Mouse (Mus musculus) heart, postnatal 36 days (tissue): ENCODE data around the gene Rhbdl1. TPM values are rescaled to one million over a fixed set of nuclear protein-coding genes. Genes with fewer than 3 reads are reported as not detected.
A peak's percentile ranks its signal among the peaks of the same experiment; 100 is the strongest.

Experiments used
- DNase-seq, 2 experiments: peaks; one replicate each; pipeline ENCODE4 v3.0.0; 2021 to 2022
- intact Hi-C: fragments of 180-260 bp; cut with DNase I; formaldehyde crosslinking; loops from one replicate; pipeline ENCODE4 v1.15.1; 2025
- total RNA-seq, 2 experiments: library from RNA; stranded (reverse); gene quantifications; 2 replicates each; pipeline ENCODE4 v1.2.3; 2021

The Rhbdl1 gene
- total RNA-seq, 2 experiments from 2014 or later = 1.4 to 1.9 TPM

DNA sequence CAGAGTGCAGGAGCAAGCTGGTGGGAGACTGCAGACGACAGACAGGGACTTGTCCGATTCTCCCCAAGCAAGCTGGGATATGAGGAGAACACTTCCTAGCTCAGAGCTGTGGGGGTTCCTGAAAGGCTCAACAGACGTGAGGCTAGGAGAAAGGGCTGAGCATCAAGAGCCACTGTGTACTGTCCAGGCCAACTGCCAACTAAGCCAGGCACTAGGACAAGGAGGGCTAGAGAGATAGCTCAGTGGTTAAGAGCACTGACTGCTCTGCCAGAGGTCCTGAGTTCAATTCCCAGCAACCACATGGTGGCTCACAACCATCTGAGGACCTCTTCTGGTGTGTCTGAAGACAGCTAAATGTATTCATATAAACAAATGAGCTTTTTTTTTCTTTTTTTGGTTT, 5.4 kb upstream of the Rhbdl1 start:
- no peak for DNase-seq
- intact Hi-C loops = no loop called here

DNA sequence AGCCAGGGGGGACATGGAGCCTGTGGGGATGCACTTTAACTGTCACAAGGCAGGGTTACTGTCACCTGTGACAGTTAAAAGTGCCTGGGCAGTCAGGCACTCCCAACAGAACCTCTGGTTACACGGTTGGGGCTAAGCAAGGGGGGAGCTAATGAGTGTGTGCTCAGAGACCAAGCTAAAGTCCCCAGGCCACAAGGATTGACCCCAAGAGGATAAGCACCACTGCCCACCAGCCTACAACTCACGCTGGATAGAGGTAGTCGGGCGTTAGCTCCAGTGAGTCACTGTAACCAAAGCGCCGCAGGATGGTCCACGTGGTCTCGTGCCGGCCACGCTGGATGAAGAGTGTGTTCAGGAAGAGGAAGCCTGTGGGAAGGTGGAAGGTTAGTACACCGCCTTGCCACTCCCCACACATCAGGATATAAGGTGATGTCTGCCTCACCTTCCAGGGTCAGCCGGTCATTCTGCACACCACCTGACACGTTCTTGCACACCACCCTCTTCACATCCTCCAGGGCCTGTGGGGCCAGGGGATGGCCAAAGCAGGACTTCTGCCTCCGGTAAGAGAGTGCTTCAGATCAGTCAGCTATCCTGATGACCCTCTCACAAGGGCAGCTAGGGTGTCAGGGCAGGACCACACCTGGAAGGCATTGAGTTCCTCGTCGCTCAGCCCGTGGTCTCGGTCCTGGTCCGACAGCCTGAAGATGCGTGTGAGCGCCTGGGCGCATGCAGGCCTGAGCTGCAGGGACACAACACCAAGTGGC, 4.2 kb upstream of the Rhbdl1 start, which contains the start of gene Gm20683:
TSS of gene Gm20683 (minus strand) at position 647 of the 764 bp plus-strand sequence.
- intact Hi-C loops = no loop called here
- DNase-seq = no peak

DNA sequence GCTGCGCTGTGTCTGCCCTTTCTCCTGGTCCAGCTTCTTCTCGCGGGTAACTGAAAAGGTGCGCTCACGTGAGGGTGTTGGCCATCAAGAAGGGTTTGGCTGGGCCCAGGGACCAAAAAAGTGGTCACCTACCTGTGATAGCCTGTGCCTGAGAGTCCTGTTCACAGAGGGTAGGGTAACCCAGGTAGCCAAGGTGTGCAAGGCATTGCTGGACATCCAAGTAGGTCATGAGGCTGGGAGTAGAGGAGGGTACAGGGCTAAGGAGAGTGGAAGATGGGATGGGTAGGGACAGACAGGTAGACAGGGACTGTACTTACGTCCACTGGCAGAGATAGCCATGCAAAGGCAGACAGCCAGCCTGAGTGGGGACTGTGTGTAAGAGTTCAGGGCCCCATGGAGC, 3.4 kb upstream of the Rhbdl1 start:
- intact Hi-C loops = no loop called here
- no peak for DNase-seq

DNA sequence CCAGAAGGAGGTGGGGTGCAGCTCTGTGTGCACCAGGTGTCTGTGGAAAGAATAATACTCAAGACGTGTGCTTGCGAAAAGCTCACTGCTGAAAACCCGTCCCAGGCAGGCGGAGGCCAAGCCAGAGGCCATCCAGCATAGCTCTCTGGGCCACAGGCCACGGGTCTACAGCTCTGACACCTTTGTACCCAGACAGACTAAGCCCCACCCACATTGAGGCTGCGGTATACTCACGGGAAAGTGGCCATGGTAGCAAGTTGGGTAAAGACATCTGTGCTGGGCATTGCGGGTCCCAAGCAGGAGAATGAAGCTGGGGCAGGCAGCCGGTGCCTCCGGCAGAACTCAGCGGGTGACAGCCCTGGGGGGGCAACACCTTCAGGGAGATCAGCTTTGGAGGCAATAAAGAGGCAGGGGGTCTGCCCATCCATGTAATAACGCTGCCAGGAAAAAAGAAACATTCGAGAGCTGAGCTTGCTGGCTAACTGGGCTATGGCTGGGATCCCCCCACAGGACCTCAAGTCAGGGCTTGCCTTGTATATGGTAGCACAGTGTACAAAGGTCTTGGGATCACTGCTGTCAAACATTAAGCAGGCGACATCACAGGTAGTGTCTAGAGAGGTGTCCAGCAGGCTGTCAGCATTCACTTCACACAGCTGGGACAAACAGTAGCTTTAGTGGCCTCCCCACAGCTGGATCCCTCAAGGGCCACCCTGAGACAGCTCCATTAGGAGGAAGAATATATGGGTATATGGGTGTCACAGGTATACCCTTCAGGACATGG, 2.5 kb upstream of the Rhbdl1 start:
- no peak for DNase-seq
- intact Hi-C loops = no loop called here

DNA sequence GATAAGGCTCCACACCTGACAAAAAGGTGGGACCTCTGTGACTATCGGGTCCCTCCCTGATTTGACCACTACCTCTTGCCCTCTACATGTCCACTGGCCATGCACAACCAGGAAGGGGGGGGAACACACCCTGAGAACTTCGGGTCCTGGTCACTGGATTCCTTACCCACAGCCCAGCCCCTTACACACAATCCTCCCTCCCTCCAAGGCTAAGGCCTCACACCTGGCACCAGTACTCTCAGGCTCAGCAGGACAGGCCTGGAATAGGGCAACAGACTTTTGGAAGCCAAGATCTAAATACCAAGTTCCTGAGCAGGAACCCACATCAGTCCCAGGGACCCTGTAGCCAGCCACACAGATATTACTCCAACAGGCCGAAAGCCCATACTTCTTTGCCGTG, 1.8 kb upstream of the Rhbdl1 start:
- no peak for DNase-seq
- intact Hi-C loops = no loop called here

DNA sequence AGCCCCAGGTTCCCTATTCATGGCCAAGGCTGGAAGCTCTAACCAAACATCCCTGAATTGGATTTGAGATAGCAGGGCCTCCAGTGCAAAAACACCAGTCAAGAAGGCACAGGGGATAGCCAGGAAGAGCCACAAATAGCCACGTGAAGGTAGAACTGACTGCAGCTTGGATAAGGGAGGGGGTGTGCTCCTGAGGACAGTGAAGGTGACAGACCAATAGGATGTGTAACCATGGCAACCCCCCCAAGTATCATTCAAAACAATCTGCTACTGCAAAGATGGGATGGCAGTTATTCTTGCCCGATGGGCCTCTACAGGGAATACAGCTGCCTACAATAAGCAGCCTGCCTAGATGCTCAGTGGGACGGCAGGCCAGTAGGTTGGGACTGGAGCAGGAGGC, 438 bp upstream of the Rhbdl1 start:
- intact Hi-C loops = no loop called here

DNA sequence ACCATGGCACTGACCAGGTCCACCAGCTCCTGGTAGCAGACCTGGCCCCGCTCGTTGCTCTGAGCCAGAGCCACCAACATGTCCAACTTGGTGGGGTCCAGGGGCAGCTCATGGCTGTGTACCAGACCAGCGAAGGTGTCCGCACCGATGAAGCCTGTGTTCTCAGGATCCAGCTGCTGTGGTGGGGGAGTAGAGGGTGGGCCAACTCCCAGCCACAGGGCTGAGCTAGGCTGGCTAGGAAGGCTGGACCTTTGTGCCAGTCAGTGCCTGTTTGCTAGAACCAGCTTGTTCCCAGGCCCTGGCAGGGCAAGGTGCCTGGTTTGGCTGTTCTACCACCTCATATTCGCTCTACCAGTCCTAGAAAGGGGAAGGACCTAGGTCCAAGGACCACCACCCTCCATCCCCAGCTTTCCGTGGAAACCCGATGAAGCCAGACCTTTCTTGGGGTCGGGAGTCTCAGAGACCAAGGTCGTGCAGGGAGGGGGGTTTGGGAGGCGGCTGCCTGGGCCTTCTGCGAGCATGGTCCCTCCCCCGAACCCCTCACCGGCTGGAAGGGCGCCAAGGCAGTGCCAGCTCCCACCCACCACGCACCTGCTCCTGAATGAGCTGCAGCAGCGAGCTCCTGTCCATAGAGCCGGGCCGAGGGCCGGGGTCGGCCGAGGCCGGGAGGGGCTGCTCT, 559 bp downstream of the Rhbdl1 start:
- intact Hi-C loops = no loop called here
- peak in 1 of 2 experiments; percentile 27 for DNase-seq

More for the DNA sequence above, 438 bp upstream of the Rhbdl1 start:
- no peak for DNase-seq

DNA sequence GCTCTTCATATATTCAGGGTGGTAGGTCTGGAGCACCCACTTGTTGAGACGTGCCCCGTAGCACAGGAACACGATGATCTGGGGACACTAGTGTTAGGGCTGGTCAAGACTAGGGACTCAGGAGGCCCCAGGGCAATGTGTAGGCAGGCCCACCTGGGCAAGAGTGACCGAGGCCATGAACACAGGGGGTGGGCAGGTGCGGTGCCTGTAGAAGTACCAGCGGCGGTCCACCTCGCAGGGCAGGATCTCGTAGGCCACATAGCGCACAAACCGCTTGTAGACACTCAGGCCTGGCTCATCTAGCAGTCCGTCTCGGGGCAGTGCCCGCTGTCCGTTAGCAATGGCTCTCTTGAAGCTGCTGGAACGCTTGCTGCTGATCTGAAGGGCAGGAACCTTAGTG, 1.3 kb downstream of the Rhbdl1 start:
- intact Hi-C loops = no loop called here
- DNase-seq = no peak

DNA sequence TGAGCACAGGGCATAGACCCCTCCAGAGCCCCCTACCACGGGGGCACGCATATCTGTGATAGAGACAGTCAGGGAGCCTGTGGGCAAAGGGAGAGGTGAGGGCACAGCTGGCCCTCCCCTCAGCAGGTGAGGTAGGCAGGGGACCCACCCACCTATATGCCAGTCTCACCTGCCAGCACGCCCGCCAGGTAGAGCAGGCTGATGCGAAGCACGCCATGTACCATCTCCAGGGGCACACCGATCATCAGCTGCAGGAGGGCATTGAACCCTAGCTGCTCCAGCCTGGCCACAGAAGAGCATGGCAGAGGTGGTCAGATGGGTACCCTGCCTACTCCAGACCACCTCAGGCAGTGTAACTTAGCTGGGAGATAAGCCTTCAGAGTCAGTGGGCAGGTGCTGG, 1.8 kb downstream of the Rhbdl1 start:
- intact Hi-C loops = no loop called here
- no peak for DNase-seq

DNA sequence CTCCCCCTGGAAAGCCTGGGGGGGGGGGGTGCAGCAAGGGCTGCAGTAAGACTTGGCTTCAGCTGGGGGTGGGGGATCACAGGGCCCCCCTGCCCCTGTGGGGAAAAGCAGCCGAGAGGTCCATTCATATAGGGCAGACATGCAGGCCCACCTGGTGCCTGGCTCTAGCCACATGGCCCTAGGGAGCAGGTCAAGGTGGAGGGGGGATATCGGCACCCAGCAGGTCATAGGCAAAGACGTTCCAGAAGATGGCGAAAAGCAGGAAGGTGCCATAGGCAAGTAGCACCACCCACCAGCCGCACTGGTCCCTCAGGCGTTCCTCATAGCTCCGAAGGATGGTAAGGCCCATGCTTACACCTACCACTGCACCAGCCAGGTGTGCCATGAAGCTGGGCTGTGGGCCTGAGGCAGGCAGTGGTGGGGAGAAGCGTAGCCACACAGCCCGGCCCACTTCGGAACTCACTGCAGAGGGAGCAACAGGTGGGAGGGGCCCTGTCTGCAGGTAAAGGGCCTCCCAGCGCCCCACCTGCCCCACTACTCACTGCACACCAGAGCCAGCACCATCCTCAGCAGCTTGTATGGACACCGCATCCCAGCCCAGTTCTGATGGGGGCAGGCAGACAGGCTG, 2.4 kb downstream of the Rhbdl1 start:
- DNase-seq = no peak
- intact Hi-C loops = no loop called here

DNA sequence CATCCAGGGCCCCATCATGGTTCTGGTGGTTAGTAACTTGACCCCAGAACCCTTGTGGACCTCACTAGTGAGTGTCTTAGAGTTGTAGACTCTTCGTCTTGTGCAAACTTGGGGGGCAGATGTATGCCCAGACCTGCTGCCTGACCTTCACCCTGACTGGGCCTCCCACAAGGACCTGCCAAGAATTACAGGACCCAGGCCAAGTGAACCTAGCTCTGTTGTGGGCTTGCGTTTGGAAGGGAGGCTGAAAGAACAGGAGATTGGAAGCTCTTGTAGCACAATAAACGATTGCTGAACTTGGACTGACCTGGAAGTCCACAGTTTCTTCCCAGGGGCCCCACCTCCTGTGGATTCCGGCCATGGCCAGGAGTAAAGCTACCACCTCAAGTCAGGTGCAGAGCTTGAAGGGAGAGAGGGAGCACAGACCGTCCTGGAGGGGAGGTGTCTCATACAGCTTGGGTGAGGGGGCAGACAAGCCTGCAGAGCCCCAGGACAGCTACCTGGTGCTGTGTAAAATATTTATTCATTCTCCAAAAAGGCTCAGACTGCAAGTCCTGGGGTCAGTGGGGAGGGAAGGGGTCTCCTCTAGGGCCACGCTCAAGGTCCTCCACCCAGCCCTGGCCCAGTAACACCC, 3.0 kb downstream of the Rhbdl1 start:
- intact Hi-C loops = no loop called here
- peak in 1 of 2 experiments; percentile 25 for DNase-seq

DNA sequence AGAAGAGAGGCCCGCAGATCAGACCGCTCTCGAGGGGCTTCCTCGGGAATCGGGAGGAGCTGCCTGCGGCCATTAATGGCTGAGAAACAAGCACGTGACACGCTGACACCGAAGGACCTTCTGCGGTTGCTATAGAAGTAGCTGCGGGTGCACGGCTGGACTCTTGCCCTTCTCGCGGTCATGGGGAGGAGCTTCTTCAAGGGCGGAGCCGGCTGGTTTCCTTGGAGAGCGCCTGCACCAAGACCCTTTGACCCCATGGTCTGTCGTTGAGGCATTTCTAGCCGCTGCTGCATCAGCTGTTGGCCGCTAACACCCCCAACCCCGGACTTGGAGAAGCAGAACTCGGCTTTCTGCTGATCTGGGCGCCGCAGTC, 3.8 kb downstream of the Rhbdl1 start, which contains the start of gene Stub1:
TSS of gene Stub1 (minus strand) at position 114 of the 373 bp plus-strand sequence.
- intact Hi-C loops = no loop called here
- DNase-seq = peak in 1 of 2 experiments; percentile 90

DNA sequence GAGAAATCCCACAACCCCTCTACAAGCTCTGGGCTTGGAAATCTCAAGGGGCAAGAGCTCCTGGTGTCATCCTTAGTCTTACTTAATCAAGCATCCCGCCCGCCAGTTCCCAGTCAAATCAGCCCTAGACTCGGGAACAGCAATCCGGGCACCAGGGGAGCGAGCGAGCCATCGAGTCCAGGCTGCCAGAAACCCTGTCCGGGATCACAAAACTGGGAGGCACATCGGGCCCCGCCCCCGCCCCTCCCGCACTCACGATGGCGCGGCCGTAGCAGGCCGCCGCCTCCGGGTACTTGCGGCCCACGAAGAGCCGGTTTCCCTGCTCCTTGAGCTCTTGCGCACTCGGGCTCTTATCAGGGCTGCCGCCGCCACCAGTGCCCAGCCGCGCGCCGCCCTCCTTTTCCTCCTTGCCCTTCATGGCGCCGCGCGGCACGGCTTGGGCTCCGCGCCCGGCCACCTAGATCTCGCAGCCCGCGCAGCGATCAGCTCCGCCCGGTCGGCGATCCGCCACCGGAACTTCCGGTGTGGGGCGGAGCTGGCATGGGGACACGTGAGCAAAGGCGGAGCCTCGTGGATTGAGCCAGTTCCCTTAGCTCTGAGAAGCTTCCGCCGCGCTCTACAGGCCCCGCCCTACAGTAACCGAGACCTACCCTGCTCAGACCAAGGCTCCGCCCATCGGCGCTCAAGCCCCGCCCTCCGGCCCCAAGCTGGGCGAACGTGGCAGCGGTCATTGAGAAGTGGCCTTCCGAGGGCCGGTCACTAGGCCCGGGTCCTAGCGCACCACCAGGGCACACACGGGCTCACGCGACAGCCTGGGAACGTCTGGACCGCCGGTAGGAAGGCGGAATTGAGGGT, 4.4 kb downstream of the Rhbdl1 start:
- intact Hi-C loops = no loop called here
- DNase-seq = peak; percentile 99 to 100

DNA sequence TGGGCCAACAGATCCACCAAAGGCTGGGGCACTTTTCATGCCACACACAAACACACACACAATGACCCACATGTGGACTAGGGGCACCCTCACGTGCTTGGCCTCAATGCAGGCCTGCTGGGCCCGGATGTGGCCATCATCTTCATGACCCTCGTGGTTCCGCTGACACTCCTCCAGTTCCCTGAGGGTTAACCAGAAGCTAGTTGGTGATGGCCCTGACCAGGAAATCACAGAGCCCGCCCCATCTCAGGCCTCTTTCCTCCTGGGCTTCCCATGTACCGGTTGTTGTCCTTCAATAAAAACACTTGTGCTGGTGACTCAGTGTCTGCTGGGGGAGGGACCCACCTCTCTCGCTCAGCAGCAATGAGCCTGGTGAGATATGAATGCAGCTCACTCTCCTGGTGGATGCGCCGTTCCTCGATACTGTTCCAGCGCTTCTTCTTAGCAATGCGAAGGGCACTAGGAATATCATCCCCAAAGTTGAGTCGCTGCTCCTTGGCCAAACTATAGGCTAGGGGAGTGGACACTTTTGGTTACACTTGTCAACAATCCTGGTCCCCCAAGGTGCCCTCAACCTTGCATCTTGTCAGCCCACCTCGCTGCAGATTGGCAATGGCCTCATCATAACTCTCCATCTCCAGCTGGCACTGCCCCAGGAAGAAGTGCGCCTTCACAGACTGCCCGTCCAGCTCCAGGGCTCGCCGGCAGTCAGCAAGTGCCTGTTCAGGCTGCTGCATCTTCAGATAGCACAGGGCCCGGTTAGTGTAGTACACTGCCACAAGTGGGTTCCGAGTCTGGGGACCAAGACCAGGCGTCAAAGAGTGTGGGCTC, 5.4 kb downstream of the Rhbdl1 start:
- intact Hi-C loops = no loop called here
- no peak for DNase-seq

DNA sequence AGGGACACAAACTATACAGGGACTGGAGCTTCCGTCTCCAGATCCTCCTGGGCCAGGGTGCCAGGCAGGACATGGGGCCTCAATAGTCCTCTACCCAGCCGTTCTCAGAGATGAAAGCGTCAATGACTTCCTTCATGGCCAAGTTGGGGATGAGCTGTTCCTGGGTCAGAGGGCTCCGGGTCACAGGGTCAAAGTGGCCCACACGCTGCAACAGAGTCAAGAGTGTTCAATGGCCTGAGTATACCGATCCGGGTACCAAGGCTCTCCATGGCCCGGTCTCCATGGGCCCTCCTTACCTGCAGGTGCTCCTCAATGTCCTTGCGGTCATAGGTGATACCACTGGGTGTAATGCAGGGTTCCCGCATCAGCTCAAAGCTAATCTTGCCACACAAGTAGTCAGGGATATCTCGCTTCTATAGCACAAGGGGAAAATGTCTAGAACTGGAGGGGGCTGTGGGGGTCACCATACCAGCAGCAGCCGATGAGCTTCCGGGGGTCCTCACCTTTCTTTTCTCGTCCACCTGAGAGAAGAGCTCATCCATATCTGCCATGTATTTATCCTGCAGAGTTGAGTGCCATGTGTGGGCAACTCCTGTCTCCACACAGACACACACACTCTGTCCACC, 6.2 kb downstream of the Rhbdl1 start:
- intact Hi-C loops = no loop called here
- DNase-seq = no peak

DNA sequence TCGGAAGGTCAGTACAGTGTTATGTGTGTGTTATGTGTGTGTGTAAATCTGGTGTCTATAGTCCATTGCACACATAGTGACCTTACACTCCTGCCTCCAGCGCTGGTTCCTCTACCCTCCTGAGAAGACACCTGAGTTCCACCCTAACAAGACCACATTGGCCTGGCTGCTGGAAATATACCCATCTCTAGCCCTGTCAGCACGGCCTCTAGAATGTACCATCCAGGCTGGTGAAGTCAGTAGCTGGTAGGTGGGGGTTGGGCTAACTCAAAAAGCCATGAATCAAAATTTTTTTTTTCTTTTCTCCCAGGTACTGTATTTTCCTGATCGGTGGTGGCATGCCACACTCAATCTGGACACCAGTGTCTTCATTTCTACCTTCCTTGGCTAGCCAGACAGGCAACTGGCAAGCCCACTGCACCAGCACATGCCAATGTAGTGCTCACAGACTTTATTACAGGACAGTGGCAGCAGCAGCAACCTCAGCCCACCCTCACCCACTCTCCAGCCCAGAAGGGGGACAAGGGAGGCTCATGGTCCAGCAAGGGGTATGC, 6.8 kb downstream of the Rhbdl1 start:
- intact Hi-C loops = no loop called here
- DNase-seq = no peak

DNA sequence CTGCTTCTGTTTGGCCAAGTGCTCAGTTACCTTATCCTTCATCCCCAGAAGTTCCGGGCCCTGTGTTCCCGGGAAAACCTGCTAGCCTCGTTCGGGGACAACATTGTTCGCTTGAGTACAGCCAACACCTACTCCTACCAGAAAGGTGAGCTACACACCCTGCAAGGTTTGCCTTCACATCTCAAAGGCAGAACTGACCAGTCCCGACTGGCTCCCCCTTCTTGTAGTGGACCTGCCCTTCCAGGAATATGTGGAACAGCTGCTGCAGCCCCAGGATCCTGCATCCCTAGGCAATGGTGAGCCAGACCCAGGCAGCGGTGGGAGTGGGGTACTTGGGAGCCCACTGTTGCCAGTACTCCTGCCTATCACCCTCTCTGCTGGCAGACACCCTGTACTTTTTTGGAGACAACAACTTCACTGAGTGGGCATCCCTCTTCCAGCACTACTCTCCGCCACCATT, 7.5 kb downstream of the Rhbdl1 start:
- no peak for DNase-seq
- intact Hi-C loops = no loop called here
